Mouse (Mus musculus): ENCODE measurements around the gene Dlg1.

DNA sequence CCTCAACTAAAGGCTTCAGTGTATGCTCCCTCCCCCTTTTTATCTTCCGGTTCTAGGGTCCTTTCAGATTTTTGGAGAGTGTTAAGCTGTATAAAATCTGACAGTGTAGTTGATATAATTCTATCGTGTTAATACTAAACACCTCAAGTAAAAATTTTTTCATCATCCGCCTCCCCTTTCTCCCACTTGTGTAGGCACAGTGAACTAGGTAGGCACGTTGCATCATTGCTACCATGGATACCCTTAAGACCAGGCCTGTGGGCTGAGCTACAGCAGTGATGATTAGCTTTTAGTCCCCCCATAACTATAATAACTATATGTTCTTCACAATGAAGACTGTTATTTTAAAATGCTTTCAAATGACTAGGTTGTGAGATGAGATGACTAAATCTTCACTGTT, 34.1 kb downstream of the Dlg1 start:
- TF ChIP-seq CTCF (IDR thresholded peaks at IDR 0.05; ENCODE audit: extremely low read depth, insufficient read depth, low read length) (no peak), POLR2A (IDR thresholded peaks at IDR 0.05; ENCODE audit: extremely low read depth, insufficient read depth, low read length) (no peak)
